Mouse (Mus musculus) myocyte (in vitro differentiated cells): Measurements from ENCODE around the gene Tfap2c. TPM values are rescaled to one million over a fixed set of nuclear protein-coding genes. Genes with fewer than 3 reads are reported as not detected.

Experiments
- H3K27me3 ChIP-seq: one replicate; pipeline ENCODE4 v1.6.1; 2011; ENCODE audit not compliant: control insufficient read depth, insufficient read depth, insufficient read length
- H3K36me3 ChIP-seq: one replicate; pipeline ENCODE4 v1.6.1; 2011; ENCODE audit not compliant: control insufficient read depth, insufficient read depth
- H3K4me2 ChIP-seq: one replicate; pipeline ENCODE4 v1.6.1; 2011; ENCODE audit warnings: low read depth, control low read depth
- H3K4me3 ChIP-seq: one replicate; pipeline ENCODE4 v1.5.1; 2011; ENCODE audit warnings: mild to moderate bottlenecking, control low read depth, moderate library complexity
- H3K79me2 ChIP-seq: one replicate; pipeline ENCODE4 v1.6.1; 2011; ENCODE audit not compliant: control insufficient read depth, insufficient read depth
- H3ac ChIP-seq: one replicate; pipeline ENCODE4 v1.6.1; 2011; ENCODE audit not compliant: control insufficient read depth, insufficient read length
- CEBPB ChIP-seq: IDR thresholded peaks from 2 replicates; pipeline ENCODE4 v1.6.1; 2011; ENCODE audit warnings: mild to moderate bottlenecking, moderate library complexity; ENCODE audit not compliant: poor library complexity, insufficient read depth, severe bottlenecking
- E2F4 ChIP-seq: IDR thresholded peaks from one replicate; pipeline ENCODE4 v1.6.1; 2011; ENCODE audit warnings: mild to moderate bottlenecking, control low read depth, moderate library complexity; ENCODE audit not compliant: insufficient read depth
- MAX ChIP-seq: IDR thresholded peaks from one replicate; pipeline ENCODE4 v1.6.1; 2011; ENCODE audit warnings: low read depth, mild to moderate bottlenecking, control low read depth
- MYOD1 ChIP-seq, 3 experiments: IDR thresholded peaks; one replicate each; pipeline ENCODE4 v1.6.1; 2011; ENCODE audit warnings: control low read depth in 2 of 3, low read depth in 2 of 3, mild to moderate bottlenecking in 2 of 3, moderate library complexity in 1 of 3; ENCODE audit not compliant: insufficient read length in 2 of 3, control insufficient read depth in 1 of 3
- MYOG ChIP-seq, 3 experiments: IDR thresholded peaks; one replicate each; pipeline ENCODE4 v1.6.1; 2011; ENCODE audit warnings: control low read depth in 2 of 3, low read depth in 2 of 3, mild to moderate bottlenecking in 2 of 3; ENCODE audit not compliant: insufficient read length in 2 of 3, control insufficient read depth in 1 of 3, insufficient read depth in 1 of 3
- POLR2A ChIP-seq: IDR thresholded peaks from one replicate; pipeline ENCODE4 v1.6.1; 2011; ENCODE audit warnings: low read depth, mild to moderate bottlenecking, control low read depth, moderate library complexity; ENCODE audit not compliant: insufficient read length
- POLR2AphosphoS2 ChIP-seq: IDR thresholded peaks from one replicate; pipeline ENCODE4 v1.6.1; 2011; ENCODE audit warnings: low read depth, control low read depth; ENCODE audit not compliant: insufficient read length
- REST ChIP-seq: IDR thresholded peaks from one replicate; pipeline ENCODE4 v1.6.1; 2011; ENCODE audit warnings: mild to moderate bottlenecking, control low read depth, moderate library complexity; ENCODE audit not compliant: insufficient read depth, insufficient read length
- SRF ChIP-seq: IDR thresholded peaks from one replicate; pipeline ENCODE4 v1.6.1; 2011; ENCODE audit warnings: low read depth; ENCODE audit not compliant: control insufficient read depth, insufficient read length
- TCF12 ChIP-seq: IDR thresholded peaks from one replicate; pipeline ENCODE4 v1.6.1; 2011; ENCODE audit warnings: mild to moderate bottlenecking, control low read depth; ENCODE audit not compliant: poor library complexity, insufficient read depth, severe bottlenecking
- TCF3 ChIP-seq: IDR thresholded peaks from one replicate; pipeline ENCODE4 v1.6.1; 2011; ENCODE audit warnings: low read depth, control low read depth; ENCODE audit not compliant: insufficient read length
- USF1 ChIP-seq: IDR thresholded peaks from one replicate; pipeline ENCODE4 v1.6.1; 2011; ENCODE audit warnings: low read depth, mild to moderate bottlenecking, control low read depth, moderate library complexity
- polyA plus RNA-seq: library from polyadenylated mRNA; unstranded; fragments of >200 nt; fragmentation: generic; extraction: Trizol; gene quantifications from one replicate; pipeline ENCODE4 v1.2.1, GENCODE M21; 2012; ENCODE audit warnings: missing spikeins

Tfap2c gene
- polyA plus RNA-seq, 1 experiment, result not detected

DNA sequence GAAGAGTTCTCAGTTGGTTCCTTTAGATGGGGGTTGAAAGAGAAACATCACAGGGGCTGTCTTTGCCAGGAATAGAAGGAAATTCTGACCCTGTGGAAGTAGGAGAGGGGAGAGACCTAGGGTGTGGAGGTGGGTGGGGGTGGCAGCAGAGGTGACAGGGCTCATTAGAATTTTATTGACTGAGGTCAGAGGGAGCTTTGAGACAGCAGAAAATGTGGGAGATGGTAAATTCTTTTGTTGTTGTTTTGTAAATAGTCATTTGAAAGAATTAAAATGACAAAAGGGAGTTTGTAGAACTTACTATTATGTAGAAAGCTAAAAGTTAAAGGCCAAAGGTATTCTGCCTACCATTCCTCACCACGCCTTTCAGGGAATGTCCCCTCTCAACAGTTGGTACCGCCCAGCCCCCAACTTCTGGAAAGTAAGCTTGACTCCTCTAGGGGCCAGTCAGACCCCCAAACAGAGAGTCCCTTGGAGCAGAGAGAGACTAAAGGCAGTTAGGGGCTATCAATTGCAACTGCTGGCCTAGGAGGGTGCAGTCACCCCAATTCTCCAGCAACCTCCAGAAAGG is 27.9 kb downstream of the Tfap2c start:
- no peak overlapping the region for H3K4me2 ChIP-seq
- H3K27me3 ChIP-seq, result no peaks in the 10 kb centered on the region
- H3ac ChIP-seq, result no peak overlapping the region
- no peaks in the 10 kb centered on the region for H3K79me2 ChIP-seq
- H3K4me3 ChIP-seq, result no peak overlapping the region
- no peaks in the 10 kb centered on the region for H3K36me3 ChIP-seq
- TF ChIP-seq USF1 (no peak), E2F4 (no peak), TCF3 (no peak), MYOD1 (IDR thresholded peaks at IDR 0.05; ENCODE audit: control insufficient read depth in 1 of 3, insufficient read length in 2 of 3, low read depth in 2 of 3) (no peak)

DNA sequence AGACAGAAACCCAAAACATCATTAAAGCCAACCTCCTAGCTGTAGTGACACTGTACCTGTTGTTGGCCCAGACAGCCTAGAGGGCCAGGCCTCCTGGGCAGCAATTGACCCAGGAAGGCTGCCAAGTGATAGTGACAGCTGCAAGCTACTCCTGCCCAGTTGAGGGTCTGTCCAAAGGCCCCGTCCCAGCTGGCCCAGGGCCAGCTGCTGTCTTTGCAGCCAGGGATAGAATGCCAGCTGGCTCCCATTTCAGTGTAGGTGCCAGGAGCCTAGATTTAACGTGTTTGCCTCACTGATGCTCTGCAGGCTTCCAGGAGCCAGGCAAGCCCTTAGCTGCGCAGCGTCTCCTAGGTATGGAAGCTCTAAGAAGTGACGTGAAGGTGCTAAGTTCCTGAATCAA is 29.8 kb downstream of the Tfap2c start:
- Histone ChIP-seq H3K4me2 (no peak overlapping the region), H3K36me3 (no peaks in the 10 kb centered on the region), H3K27me3 (no peaks in the 10 kb centered on the region), H3K4me3 (no peak overlapping the region), H3K79me2 (no peaks in the 10 kb centered on the region), H3ac (no peak overlapping the region)
- TF ChIP-seq REST (no peak), SRF (no peak), MYOD1 (IDR thresholded peaks at IDR 0.05; ENCODE audit: control insufficient read depth in 1 of 3, insufficient read length in 2 of 3, low read depth in 2 of 3) (peak in 1 of 3 experiments; percentile 3)

DNA sequence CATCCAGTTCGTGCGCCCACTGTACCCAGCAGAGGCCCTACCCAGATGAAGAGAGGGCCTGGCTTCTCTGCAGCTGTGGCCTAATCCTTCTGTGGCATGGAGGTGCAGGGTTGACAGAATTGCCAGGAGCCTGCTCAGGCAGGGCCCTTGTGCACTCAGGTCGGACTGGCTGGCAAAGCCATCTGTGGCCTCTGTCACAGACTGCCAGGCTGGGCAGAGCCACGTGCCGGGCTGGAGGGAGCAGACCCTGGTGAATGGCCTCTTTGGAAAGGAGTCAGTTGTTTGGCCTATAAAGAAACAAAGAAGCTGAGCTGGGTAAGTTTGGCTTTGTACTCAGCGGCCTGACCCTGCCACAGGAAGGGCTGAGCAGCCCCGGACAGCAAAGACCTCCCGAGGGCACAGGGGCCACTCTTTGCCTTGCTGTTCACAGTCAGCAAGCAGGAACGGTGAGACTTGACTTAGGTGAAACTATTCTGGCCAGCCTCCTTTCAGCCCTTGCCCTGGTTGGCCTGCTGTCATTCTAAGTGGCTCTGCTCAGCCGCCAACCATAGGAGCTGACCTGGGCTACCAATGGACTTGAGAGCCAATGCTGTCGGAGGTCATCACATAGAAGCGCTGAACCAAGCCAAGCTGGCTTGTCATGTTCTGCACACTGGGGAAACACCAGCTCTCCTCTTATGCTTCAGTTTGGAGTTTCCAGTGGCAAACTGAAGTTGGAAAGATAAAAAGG is 31.3 kb downstream of the Tfap2c start:
- TF ChIP-seq SRF, result no peak
- no peak for TF ChIP-seq CEBPB
- TF ChIP-seq USF1, result no peak
- no peak for TF ChIP-seq TCF12
- no peak for TF ChIP-seq MAX
- no peak for TF ChIP-seq POLR2AphosphoS2
- no peak for TF ChIP-seq E2F4
- TF ChIP-seq TCF3, result no peak
- TF ChIP-seq REST, result no peak
- no peak for TF ChIP-seq MYOD1 (IDR thresholded peaks at IDR 0.05; ENCODE audit: control insufficient read depth in 1 of 3, insufficient read length in 2 of 3, low read depth in 2 of 3)
- TF ChIP-seq MYOG (IDR thresholded peaks at IDR 0.05; ENCODE audit: control insufficient read depth in 1 of 3, insufficient read depth in 1 of 3, insufficient read length in 2 of 3, low read depth in 2 of 3), result no peak
- TF ChIP-seq POLR2A, result no peak
- no peak overlapping the region for H3ac ChIP-seq
- no peak overlapping the region for H3K4me3 ChIP-seq
- H3K79me2 ChIP-seq, result no peaks in the 10 kb centered on the region
- no peak overlapping the region for H3K4me2 ChIP-seq
- no peaks in the 10 kb centered on the region for H3K36me3 ChIP-seq
- H3K27me3 ChIP-seq, result no peaks in the 10 kb centered on the region

DNA sequence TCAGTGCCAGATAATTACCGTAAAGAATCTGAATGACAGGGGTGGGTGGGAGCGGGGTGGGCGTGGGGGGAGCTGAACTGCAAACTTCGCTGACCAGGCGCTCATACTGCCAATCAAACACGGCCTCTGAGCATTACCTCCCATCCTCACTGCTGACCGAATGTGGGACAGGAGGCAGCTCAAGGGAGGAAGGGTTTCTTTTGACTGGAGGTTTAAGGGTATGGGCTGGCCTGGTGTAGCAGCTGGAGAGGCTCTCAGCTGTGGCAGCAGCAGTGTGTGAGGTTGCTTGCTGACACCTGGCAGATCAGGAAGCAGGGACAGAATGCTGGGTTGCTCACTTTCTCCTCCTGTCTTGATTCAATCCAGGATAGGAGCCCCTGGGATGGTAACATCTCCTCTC is 33.9 kb downstream of the Tfap2c start:
- no peaks in the 10 kb centered on the region for H3K27me3 ChIP-seq
- H3K36me3 ChIP-seq, result no peaks in the 10 kb centered on the region
- TF ChIP-seq SRF, result no peak
- H3K79me2 ChIP-seq, result no peaks in the 10 kb centered on the region
- no peak overlapping the region for H3K4me2 ChIP-seq
- no peak overlapping the region for H3K4me3 ChIP-seq
- no peak overlapping the region for H3ac ChIP-seq

DNA sequence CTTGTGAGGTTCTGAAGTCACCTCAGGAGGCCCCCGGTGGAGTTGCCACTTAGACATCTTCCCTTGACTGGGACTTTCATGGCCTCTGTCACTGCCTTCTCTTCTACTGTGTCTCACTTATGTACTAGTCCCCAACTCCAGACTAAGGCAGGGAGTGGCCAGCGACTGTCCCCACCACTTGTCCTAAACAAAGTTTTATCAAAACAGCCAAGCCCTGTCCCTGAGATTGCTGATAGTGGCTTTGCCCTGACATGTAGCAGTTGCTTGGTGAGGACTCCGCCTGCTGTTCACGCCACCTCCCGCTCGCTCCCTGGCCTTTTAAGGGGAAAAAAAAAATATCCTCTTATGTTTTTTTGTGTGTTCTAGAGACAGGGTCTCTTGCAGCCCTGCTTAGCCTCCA is 35.9 kb downstream of the Tfap2c start:
- H3K4me2 ChIP-seq, result no peak overlapping the region
- H3K36me3 ChIP-seq, result no peaks in the 10 kb centered on the region
- H3K4me3 ChIP-seq, result no peak overlapping the region
- no peaks in the 10 kb centered on the region for H3K79me2 ChIP-seq
- no peak overlapping the region for H3ac ChIP-seq
- H3K27me3 ChIP-seq, result no peaks in the 10 kb centered on the region
- TF ChIP-seq POLR2A (no peak), MAX (no peak), SRF (no peak), POLR2AphosphoS2 (no peak), CEBPB (no peak), USF1 (no peak), MYOD1 (IDR thresholded peaks at IDR 0.05; ENCODE audit: control insufficient read depth in 1 of 3, insufficient read length in 2 of 3, low read depth in 2 of 3) (no peak), TCF3 (no peak), MYOG (IDR thresholded peaks at IDR 0.05; ENCODE audit: control insufficient read depth in 1 of 3, insufficient read depth in 1 of 3, insufficient read length in 2 of 3, low read depth in 2 of 3) (no peak), REST (no peak), E2F4 (no peak), TCF12 (no peak)
